Mouse (Mus musculus) v-Abl transformed pro-B cells (cell line): ENCODE results near the gene Vsig10.

ENCODE experiments used
- in situ Hi-C, 2 experiments: fragments of 400-800 bp; cut with MboI; formaldehyde crosslinking; loops; one replicate each; pipeline ENCODE4 v1.15.1; 2025; ENCODE audit not compliant: unreplicated experiment in 2 of 2

The Vsig10 gene

GRCm38 (mm10) chr5:117346281-117346680 lies 27.4 kb downstream of the Vsig10 start:
- in situ Hi-C loops: no loop called here

- in situ Hi-C loops: no loop called here
Observed at GRCm38 (mm10) chr5:117347011-117347410, 28.1 kb downstream of the Vsig10 start.

- in situ Hi-C loops: no loop called here
Observed at GRCm38 (mm10) chr5:117347838-117348237, 29.0 kb downstream of the Vsig10 start.

- in situ Hi-C loops: no loop called here
Observed at GRCm38 (mm10) chr5:117348279-117348678, 29.4 kb downstream of the Vsig10 start.

GRCm38 (mm10) chr5:117354121-117354520 lies 35.2 kb downstream of the Vsig10 start:
- in situ Hi-C loops: loop anchor here in 1 of 2 experiments (5.0 kb wide), 1 partner anchor 67 kb away; the partner anchor contains the start of gene Pebp1

GRCm38 (mm10) chr5:117355648-117356303 lies 36.9 kb downstream of the Vsig10 start:
- in situ Hi-C loops: no loop called here

- in situ Hi-C loops: no loop called here
Observed at GRCm38 (mm10) chr5:117356365-117357128, 37.7 kb downstream of the Vsig10 start.

- in situ Hi-C loops: no loop called here
Observed at GRCm38 (mm10) chr5:117357129-117357477, 38.2 kb downstream of the Vsig10 start, which contains the start of gene Wsb2. Gene Wsb2, plus strand, starts transcription at chr5:117357304.

GRCm38 (mm10) chr5:117357478-117358247 lies 38.8 kb downstream of the Vsig10 start:
- in situ Hi-C loops: no loop called here

- in situ Hi-C loops: no loop called here
Observed at GRCm38 (mm10) chr5:117358248-117358630, 39.4 kb downstream of the Vsig10 start.

- in situ Hi-C loops: no loop called here
Observed at GRCm38 (mm10) chr5:117358725-117359124, 39.8 kb downstream of the Vsig10 start.

GRCm38 (mm10) chr5:117359497-117360227 lies 40.8 kb downstream of the Vsig10 start:
- in situ Hi-C loops: no loop called here

GRCm38 (mm10) chr5:117360228-117360515 lies 41.3 kb downstream of the Vsig10 start:
- in situ Hi-C loops: no loop called here

- in situ Hi-C loops: no loop called here
Observed at GRCm38 (mm10) chr5:117360631-117361541, 42.0 kb downstream of the Vsig10 start.

- in situ Hi-C loops: no loop called here
Observed at GRCm38 (mm10) chr5:117361590-117361989, 42.7 kb downstream of the Vsig10 start.

GRCm38 (mm10) chr5:117363066-117363782 lies 44.3 kb downstream of the Vsig10 start:
- in situ Hi-C loops: no loop called here

- in situ Hi-C loops: no loop called here
Observed at GRCm38 (mm10) chr5:117364821-117365220, 45.9 kb downstream of the Vsig10 start.

- in situ Hi-C loops: no loop called here
Observed at GRCm38 (mm10) chr5:117365904-117366561, 47.1 kb downstream of the Vsig10 start.

- in situ Hi-C loops: no loop called here
Observed at GRCm38 (mm10) chr5:117367206-117367605, 48.3 kb downstream of the Vsig10 start.
